Mouse (Mus musculus): ENCODE results near the gene Tac4. TPM values are rescaled to one million over a fixed set of nuclear protein-coding genes. Genes with fewer than 3 reads are reported as not detected.

The Tac4 gene
- 0.21 and 0.27 TPM in 2 replicates for polyA plus RNA-seq (2015; fragmentation: Nextera tagmentation; extraction: Ambion mirVana)

DNA sequence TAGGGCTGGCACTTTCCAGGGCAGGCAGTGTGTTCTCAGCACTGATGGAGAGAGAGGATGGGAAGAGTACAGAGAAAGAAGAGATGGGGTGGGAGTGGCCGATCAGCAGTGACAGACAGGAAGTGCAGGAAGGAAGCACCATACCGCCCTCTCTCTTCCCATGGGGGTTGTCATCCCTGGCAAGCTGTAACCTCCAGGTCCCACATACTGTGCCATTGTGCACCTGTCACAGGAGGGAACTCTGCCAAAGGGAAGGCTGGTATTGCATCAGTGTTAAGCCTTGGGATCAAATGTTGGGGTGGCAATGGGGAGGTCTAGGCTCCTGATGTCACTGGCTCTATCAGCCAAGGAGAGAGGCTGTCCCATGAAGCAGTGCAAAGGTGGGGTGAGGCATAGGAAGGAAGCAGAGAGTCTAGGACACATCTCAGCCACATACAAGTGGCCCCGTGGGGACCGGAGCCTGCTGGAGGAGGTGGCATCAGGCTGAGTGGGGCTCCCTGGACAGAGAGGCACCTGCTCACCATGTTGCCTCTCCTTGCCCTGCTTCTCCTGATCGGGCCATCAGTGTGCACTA is at the start of gene Tac4:
Tac4 (plus strand) TSS at position 352 of the 574 bp plus-strand sequence.
- DNase-seq (ENCODE audit: low spot score) = peak; percentile 24

DNA sequence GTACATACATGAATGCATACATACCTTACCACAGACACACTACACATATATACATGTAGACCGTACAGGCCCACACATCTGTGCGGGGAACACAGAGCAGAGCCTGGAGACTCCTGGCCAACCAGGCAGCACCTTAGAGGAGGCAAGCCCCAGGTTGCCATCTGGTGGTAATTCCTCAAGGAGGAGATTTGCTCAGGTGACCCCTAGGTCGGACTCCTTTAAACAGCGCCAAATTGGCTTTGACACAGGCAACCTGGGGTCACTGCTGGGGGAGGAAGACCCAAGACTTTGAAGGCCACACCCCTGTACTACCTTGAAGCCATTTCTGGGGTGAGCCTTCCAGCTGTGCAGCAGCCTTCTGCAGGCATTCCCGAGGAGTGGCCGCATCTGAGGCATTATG is 47.7 kb upstream of the Tac4 start:
- no peak for DNase-seq (ENCODE audit: low spot score)

DNA sequence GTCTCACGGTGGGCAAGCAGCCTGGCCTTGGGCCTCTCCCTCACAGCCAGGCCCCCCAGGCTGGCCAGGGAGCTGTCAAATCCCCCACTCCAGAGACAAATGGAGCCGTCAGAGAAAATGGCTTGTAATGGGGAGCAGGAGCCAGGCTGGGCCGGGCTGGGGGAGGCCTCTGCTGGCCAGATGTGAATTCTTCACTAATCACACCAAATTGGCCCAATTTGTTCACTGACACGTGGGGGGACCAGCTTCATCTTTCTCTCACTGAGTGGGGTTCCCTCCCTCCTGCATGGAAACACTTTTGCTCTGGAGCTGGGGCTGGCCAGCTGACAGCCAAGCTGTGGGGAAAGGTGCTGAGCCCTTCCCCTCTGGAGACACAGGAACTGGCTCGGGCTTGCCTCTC is 47.0 kb upstream of the Tac4 start:
- no peak for DNase-seq (ENCODE audit: low spot score)

DNA sequence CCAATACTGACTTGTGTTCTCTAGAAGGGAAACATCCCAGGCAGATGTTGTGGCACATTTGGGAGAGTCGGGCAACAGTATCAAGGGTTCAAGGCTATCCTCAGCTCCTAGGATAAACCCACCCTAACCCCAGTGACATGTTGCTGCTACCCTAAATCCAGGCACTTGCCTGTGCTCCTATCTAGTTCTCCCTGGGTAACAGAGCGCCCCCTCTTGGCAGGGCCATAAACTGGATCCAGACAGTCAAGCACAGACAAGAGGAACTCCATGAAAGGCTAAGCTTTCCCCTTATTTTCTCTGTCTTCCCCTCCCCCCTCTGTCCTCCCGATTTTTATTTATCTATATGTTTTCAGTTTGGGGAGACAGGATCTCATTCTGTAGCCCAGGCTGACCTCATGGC is 45.1 kb upstream of the Tac4 start:
- DNase-seq (ENCODE audit: low spot score) = no peak

DNA sequence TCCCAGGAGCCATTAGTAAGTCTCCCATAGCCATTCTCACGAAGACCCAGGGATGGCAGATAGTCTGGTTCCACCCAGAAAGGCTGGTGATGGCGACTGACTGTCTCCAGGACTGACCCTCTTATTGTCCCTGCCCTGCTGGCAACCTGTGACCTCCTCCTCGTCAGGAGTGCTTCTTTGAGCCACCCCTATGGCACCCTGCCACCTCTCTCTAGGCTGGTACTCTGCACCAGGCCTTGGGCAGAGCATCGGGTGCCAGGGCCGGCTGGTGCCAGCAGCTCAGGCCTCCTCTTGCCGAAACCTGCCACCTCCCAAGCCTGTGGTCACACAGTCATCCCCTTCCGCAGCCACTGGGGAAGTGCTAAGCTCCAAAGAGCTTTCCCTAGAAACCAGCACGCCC is 42.2 kb upstream of the Tac4 start:
- DNase-seq (ENCODE audit: low spot score) = no peak

DNA sequence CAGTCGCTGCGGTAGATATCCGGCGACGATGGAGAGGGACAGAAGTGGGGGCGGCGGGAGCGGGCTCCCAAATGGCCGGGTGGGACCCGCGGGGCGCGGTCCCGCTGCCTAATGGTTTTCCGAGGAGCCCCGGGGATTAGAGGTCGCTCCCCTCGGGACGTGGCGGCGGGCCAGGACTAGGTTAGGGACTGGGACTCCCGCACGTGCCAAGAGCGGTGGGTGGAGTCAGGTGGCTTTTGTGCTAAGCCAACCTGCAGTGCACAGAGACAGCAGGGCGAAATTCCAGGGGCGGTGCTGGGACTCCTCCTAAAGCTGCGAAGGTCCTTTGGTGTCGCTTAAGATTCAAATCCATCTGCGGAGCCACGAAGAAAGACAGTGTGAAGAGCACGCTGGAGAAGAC is 37.9 kb upstream of the Tac4 start:
- DNase-seq (ENCODE audit: low spot score) = no peak

DNA sequence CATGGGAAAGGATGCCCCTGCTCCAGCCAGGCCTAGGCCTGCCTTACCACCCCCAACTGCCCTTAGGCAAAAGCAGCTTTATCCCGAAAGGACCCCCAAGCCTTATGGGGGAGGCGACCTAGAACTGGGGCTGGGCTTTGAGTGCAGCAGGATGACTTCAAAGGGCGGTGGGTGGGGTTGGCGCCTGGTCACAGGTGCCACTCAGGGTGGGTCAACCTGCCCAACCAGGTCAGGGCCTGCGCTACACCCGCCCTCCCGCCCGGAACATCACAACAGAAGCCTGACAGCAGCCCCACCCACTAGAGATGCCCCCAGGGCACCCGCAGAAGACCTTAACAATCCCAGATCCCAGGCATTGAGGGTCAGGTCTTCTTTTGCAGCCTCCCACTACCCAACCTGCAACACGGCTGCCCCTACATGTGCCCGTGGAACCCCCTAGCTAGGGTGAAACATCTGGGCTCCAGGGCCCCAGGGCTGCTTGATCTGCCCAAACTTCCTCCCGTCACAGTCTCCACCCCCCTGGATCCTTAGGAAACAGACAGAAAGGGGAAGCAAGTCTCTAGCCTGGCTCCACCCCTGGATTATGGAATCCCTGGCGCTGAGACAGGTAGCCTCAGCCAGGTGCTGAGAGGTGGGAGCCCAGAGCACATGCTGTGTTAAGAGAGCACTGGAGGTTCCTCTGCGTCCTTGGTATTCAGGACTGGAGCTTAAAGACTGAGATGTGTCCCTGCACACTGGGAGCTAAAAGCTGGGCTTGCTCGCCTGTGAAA is 37.0 kb upstream of the Tac4 start:
- no peak for DNase-seq (ENCODE audit: low spot score)

DNA sequence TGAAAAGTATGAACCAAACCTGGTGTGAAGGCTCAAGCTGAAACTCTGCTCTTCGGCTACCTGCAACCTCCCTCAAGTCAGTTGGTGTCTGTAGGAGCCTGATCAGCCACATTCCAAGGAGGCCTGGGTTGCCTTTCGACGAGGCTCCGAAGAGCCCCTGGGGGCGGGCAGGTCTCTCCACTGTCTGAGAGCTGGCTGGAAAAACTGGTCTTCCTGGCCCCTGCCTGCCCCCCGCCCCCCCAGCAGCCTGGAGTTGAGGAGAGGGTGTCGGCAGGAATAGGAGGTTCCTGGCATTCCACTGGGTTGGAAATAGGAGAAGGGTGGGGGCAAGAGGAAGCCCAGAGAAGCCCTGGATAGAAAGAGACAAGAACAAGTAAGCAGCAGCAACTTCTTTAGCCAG is 35.9 kb upstream of the Tac4 start:
- DNase-seq (ENCODE audit: low spot score) = no peak

DNA sequence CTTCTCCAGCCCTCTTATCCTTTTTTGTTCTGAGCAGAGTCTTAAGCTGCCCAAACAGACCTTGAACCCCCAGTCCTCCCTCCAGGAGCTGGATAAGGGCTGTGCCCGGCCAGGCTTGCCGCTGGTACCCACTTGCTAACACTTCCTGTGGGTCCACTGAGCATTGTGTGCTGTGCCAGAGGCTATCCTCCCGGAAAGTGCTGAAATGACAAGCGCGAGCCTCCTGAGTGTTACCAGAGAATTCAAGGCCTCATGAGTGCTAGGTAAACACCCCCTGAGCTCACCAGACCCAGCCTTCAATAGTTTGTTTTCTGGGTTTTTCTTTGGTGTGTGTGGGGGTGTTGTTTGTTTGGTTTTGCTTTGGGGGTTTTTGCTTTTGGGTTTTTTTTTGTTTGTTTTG is 33.9 kb upstream of the Tac4 start:
- DNase-seq (ENCODE audit: low spot score) = no peak

DNA sequence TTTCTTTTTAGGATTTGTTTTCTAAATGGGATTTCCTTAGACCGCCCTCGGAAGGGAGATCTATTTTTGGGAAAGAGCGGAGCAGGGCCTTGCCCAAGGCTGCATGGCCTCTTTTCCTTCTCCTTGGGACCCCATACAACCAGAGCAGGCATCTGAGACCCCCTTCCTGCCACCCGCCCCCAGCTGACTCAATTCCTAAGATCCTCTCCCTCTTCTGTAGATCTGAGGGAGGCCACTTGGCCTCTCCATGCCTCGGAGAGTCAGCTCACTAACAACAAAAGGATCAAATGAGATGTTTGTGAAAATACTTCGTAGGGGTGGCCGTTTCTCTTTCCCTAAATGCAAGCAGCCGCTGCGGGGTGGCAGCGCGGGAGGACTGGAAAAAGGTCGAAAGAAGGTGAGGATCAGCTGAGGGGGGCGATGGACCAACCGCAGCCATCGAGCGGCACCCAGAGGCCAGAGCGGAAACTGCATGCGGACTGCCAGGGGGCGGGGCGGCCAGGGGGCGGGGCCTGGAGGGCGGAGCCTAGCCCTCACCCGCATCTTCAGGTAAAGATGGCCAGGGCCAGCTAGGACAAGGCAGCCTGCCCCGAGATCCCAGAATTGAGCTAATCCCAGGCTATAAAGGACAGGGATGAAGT is 29.5 kb upstream of the Tac4 start:
- DNase-seq (ENCODE audit: low spot score) = peak; percentile 67

DNA sequence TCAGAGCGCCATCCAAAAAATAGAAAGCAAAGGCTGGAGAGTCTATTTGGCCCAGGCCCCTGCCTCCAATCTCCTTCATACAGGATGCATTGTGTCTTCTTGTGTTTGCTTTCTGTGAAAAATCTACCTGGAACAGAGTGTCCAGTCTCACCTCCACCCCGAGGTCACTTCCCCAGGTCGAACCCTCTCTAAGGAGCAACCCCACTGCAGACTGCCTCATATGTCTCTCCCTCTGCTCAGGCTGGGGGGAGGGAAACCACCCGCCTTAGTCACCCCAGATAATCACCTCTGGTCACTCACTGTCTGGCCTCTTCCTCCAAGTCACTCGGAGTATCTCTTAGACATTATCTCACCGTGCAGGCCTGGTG is 29.0 kb upstream of the Tac4 start:
- DNase-seq (ENCODE audit: low spot score) = no peak

DNA sequence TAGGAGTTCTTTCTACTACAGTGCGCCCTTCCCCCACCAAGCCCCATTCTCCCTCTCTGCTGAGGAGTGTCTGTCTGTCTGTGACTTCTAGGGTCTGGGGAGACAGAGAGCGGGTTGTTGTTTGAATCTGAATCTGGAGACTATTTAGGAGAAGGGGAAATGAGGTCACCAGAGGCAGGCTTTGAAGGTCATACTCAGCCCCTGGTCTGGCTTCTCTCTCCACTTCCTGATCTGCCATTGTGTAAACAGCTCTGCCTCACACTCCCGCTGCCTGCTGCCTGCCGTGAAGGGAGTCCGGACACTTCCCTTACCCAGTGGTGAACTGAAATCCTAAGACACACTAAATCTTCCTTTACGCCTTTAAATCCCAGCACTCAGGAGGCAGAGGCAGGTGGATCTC is 22.9 kb upstream of the Tac4 start:
- no peak for DNase-seq (ENCODE audit: low spot score)

DNA sequence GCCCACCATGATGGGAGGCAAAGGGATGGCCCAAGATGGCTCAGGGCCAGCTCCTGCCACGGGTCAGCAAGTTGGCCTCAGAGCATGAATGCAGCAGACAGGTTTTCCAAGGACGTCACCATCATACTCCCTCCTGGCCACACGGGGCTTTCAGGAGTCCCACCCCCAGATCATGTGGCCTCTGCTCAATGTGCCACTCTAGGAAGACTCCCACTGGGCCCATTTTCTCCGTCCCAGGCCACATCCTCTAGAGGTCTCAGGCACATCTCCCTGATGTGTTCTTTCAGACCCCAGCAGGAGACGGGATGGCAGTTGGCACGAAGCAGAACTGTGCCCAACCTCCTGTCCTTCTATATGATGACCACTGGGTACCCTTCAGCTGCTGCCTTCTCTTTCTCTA is 18.7 kb upstream of the Tac4 start:
- no peak for DNase-seq (ENCODE audit: low spot score)

DNA sequence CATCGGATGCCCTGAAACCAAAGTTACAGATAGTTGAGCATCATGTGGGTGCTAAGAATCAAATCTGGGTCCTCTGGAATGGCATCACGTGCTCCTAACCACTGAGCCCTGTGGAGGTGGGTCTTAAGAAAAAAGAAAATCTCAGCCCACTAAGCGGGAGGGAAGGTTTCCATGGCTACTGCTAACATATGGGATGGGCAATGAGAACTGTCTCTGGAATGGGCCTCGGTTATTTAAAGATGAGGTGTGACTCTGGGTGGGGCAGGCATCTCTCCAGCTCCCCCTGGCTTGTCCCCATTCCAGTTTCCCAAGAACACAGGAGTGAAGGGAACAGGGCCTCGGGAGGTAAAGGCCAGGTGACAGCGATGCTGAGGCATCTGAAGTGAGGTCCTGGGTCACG is 15.9 kb upstream of the Tac4 start:
- DNase-seq (ENCODE audit: low spot score) = no peak

DNA sequence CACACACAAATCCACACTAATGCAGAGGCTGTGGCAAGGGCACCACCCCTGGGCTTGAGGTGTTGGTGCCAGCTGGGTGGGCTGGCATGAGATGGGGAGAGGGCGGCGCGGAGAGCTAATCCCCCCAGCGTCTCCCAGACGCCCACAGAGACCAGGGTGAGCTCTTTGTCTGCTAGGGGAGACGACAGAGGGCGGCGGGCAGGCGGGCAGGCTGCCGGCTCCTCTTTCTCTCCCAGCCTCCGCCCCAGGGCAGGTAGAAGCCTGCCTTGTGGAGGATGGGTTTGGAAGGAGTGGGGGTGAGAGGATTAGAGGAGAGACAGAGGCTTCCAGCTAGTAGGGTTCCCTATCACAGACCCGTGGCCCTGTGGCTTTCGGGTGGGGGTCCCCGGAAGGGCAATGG is 14.3 kb upstream of the Tac4 start:
- no peak for DNase-seq (ENCODE audit: low spot score)

DNA sequence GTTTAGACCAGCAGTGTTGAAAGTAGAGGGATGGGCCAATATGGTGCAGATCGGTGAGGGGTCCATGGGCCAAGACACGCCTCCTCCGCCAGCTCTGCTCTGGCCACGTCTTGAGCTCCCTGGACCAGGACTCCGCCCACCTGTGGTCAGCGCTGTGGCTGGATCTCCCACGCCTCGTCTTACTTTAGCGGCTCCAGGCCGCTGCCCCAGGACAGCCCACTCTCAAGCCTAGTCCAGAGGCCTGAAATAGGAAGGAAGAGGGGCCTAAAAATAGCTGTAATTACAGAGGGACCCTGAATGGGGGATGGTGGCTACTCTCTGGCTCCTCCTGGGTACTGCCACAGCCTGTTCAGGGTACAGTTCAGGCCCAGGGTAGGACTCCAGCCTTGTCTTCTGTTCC is 11.2 kb upstream of the Tac4 start:
- DNase-seq (ENCODE audit: low spot score) = no peak

DNA sequence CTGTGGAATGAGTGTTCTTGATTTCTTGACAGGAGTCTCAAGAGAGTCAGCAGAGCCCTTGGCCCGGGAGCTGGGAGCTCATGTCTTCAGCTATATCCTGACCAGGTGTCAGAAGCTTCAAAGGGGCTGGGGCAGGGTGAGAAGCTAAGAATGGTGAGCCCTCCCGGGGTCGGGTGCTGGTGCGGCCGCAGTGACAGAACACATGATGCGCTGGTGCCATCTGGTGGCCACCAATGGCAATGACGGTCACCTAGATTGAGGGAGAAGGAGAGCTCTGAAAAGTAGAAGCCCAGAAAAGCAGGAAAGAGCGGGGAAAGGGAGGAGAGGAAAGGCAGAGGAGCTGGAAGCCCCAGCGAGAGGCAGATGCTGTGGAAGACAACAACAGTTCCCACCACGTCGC is 10.0 kb upstream of the Tac4 start:
- peak; percentile 76 for DNase-seq (ENCODE audit: low spot score)

DNA sequence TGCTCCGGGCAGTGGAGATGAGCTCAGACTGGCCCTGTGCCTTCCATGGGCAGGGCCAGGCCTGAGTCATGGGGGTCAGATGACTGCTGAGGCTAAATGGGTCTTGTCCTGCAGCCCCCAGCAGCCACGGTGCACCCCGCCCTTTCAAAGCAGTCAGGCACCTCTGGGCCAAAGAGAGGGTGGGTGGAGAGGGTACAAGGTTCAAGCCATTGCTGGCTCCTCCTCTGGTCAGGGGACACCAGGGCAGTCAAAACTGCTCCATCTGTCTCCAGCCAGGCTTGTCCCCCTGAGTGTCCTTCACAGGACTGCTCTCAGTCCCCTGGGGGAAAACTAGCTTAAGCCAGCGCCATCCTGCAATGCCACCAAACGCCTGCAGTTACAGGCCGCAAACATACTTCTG is 9.2 kb upstream of the Tac4 start:
- DNase-seq (ENCODE audit: low spot score) = no peak

DNA sequence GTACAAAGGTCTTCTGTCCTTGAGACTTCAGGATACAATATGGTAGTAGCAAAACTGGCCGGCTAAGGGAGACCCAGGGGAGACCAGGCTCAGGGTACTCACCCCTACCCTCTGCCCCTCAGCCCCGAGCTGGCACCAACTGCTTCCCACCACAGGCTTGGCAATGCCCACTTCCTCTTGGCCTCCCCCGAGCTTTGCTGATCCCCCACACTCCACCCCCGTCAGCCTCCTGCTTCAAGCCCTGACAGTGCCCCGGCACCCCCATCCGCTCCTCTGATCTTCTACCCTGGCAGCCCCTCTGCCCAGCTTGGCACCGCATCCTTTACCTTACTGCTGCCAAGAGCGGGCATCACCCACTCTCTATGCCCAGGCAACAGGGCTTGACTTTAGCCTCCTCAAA is 7.2 kb upstream of the Tac4 start:
- DNase-seq (ENCODE audit: low spot score) = no peak

DNA sequence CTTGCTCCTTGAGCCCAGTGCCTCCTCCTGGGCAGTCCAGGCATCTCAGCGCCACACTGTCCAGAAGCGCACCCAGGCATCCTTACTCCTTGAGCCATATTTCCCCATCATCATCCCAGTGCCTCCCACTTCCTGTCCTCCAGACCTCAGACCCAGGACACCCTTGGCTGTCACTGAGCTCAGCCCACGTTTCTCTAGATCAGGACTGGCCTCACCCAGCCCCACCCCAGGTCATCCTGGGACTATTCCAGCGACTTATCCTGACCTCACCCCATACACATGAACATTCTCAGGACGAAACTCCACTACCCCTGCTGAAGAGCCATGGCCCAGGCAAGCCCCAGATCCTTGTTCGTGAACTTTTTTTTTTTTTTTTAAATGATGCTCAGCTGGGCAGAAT is 5.6 kb upstream of the Tac4 start:
- no peak for DNase-seq (ENCODE audit: low spot score)

DNA sequence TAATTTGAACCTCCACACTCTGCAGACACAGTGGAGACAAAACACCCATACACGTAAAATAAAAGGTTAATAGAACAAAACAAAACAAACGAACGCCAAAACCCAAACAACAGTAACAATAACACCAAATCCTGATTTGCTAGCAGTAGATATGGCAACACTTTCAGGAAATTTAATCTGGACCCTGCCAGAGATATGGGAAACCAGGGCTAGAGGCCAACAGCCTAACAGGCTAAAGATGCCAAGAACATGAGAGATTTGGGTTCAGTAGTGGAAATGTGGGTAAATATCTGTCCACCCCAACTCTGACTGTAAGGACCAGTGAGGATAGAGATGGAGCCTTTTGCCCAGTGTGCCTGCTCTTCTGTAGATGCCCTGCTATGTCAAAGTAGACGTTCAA is 3.4 kb upstream of the Tac4 start:
- no peak for DNase-seq (ENCODE audit: low spot score)

DNA sequence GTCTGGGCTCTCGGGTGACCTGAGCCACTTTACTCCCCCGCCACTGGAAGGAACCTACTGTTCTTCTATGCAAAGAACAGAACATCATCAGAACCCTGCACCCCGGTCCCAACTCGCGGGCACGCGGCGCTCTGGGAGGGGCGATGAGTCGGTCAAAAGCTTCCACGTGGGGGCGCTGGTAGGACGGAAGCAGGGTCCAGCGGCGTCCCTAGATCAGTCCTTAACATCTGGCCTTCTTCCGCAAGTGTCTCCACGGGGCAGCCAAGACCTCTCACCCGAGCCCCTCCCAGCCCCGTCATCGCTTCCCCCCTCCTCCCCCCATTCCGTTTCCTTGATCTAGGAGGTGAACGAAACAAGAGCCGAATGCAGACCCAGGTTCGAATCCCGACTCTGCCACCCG is 2.8 kb upstream of the Tac4 start:
- peak; percentile 55 for DNase-seq (ENCODE audit: low spot score)
